Mouse (Mus musculus) right cerebral cortex, postnatal 14 days (tissue): ENCODE results near the gene Hat1.
"Not testable (repeated sequence)": the region's sequence is repeated elsewhere in the genome, so short reads cannot be mapped to it uniquely, and the experiment has no call there.

Experiments used
- DNase-seq: peaks from one replicate; pipeline ENCODE4 v3.0.0; 2022

Hat1 gene

GRCm38 (mm10) chr2:71388951-71389763 is at the start of gene Hat1:
Hat1 (plus strand) TSS chr2:71388958.
- DNase-seq, result peak; percentile 97

- DNase-seq, result no peak
Measured at GRCm38 (mm10) chr2:71340126-71340525, 48.6 kb upstream of the Hat1 start.

- DNase-seq, result no peak
Measured at GRCm38 (mm10) chr2:71343884-71344640, 44.7 kb upstream of the Hat1 start.

- no peak for DNase-seq
Measured at GRCm38 (mm10) chr2:71347160-71347559, 41.6 kb upstream of the Hat1 start.

- no peak for DNase-seq
Measured at GRCm38 (mm10) chr2:71347732-71348490, 40.8 kb upstream of the Hat1 start.

- DNase-seq, result no peak
Measured at GRCm38 (mm10) chr2:71349511-71349910, 39.2 kb upstream of the Hat1 start.

- DNase-seq, result no peak
Measured at GRCm38 (mm10) chr2:71350181-71350580, 38.6 kb upstream of the Hat1 start.

- DNase-seq, result no peak
Measured at GRCm38 (mm10) chr2:71350904-71351726, 37.6 kb upstream of the Hat1 start.

- no peak for DNase-seq
Measured at GRCm38 (mm10) chr2:71351727-71351987, 37.1 kb upstream of the Hat1 start.

- no peak for DNase-seq
Measured at GRCm38 (mm10) chr2:71353306-71354054, 35.3 kb upstream of the Hat1 start.

GRCm38 (mm10) chr2:71354055-71354425 is 34.7 kb upstream of the Hat1 start:
- DNase-seq, result no peak

GRCm38 (mm10) chr2:71358347-71358746 is 30.4 kb upstream of the Hat1 start:
- no peak for DNase-seq

GRCm38 (mm10) chr2:71360192-71360591 is 28.6 kb upstream of the Hat1 start:
- no peak for DNase-seq

GRCm38 (mm10) chr2:71366618-71367124 is 22.1 kb upstream of the Hat1 start:
- DNase-seq, result no peak

GRCm38 (mm10) chr2:71367125-71367880 is 21.5 kb upstream of the Hat1 start, which contains the start of gene Slc25a12:
Slc25a12 (minus strand) TSS chr2:71367749.
- peak; percentile 69 for DNase-seq

- no peak for DNase-seq
Measured at GRCm38 (mm10) chr2:71368086-71368485, 20.7 kb upstream of the Hat1 start.

GRCm38 (mm10) chr2:71371790-71372189 is 17.0 kb upstream of the Hat1 start:
- no peak for DNase-seq

- not testable (repeated sequence) for DNase-seq
Measured at GRCm38 (mm10) chr2:71372261-71372660, 16.5 kb upstream of the Hat1 start.

GRCm38 (mm10) chr2:71374275-71375155 is 14.2 kb upstream of the Hat1 start:
- no peak for DNase-seq

GRCm38 (mm10) chr2:71376433-71376906 is 12.3 kb upstream of the Hat1 start:
- DNase-seq, result no peak
